Mouse (Mus musculus) mouse embryonic stem cell (cell line): ENCODE data around the gene Hspbp1.

Experiments used
- in situ Hi-C, 2 experiments: fragments of 300-500 bp; cut with MboI; formaldehyde crosslinking; loops; 1 replicate in 1 of 2; 3 replicates in 1 of 2; pipeline ENCODE4 v1.14.3; 2019 to 2020; ENCODE audit warnings: low sequenced_read_pairs in 2 of 2, low pct_unique_long_range_greater_than_20kb in 1 of 2, mixed read lengths in 1 of 2; ENCODE audit not compliant: unreplicated experiment in 1 of 2

Hspbp1 gene

GRCm38 (mm10) chr7:4684632-4685417 lies at the start of gene Hspbp1:
Hspbp1 (minus strand) TSS chr7:4685068.
- in situ Hi-C loops = no loop called here

- in situ Hi-C loops = no loop called here
Measured at GRCm38 (mm10) chr7:4732968-4733392, 48.1 kb upstream of the Hspbp1 start.

- in situ Hi-C loops = no loop called here
Measured at GRCm38 (mm10) chr7:4731090-4731489, 46.2 kb upstream of the Hspbp1 start.

GRCm38 (mm10) chr7:4725169-4725568 lies 40.3 kb upstream of the Hspbp1 start, which contains the start of gene Tmem150b:
Tmem150b (minus strand) TSS chr7:4725249.
- in situ Hi-C loops = no loop called here

- in situ Hi-C loops = no loop called here
Measured at GRCm38 (mm10) chr7:4724359-4724758, 39.5 kb upstream of the Hspbp1 start.

GRCm38 (mm10) chr7:4723508-4723907 lies 38.6 kb upstream of the Hspbp1 start:
- in situ Hi-C loops = no loop called here

- in situ Hi-C loops = no loop called here
Measured at GRCm38 (mm10) chr7:4719276-4719675, 34.4 kb upstream of the Hspbp1 start.

- in situ Hi-C loops = no loop called here
Measured at GRCm38 (mm10) chr7:4716955-4717354, 32.1 kb upstream of the Hspbp1 start.

GRCm38 (mm10) chr7:4712594-4712993 lies 27.7 kb upstream of the Hspbp1 start:
- in situ Hi-C loops = no loop called here

GRCm38 (mm10) chr7:4705098-4705497 lies 20.2 kb upstream of the Hspbp1 start:
- in situ Hi-C loops = no loop called here

GRCm38 (mm10) chr7:4703195-4703594 lies 18.3 kb upstream of the Hspbp1 start:
- in situ Hi-C loops = no loop called here

GRCm38 (mm10) chr7:4702334-4702733 lies 17.5 kb upstream of the Hspbp1 start:
- in situ Hi-C loops = no loop called here

- in situ Hi-C loops = no loop called here
Measured at GRCm38 (mm10) chr7:4693004-4693403, 8.1 kb upstream of the Hspbp1 start.

GRCm38 (mm10) chr7:4690951-4691653 lies 6.2 kb upstream of the Hspbp1 start:
- in situ Hi-C loops = no loop called here

- in situ Hi-C loops = no loop called here
Measured at GRCm38 (mm10) chr7:4690387-4690786, 5.5 kb upstream of the Hspbp1 start, which contains the start of gene Brsk1. Brsk1 (plus strand) TSS chr7:4690604.

GRCm38 (mm10) chr7:4684203-4684602 lies 665 bp downstream of the Hspbp1 start:
- in situ Hi-C loops = no loop called here

- in situ Hi-C loops = no loop called here
Measured at GRCm38 (mm10) chr7:4683307-4683706, 1.6 kb downstream of the Hspbp1 start.

GRCm38 (mm10) chr7:4675200-4675599 lies 9.7 kb downstream of the Hspbp1 start:
- in situ Hi-C loops = no loop called here

GRCm38 (mm10) chr7:4674114-4674731 lies 10.6 kb downstream of the Hspbp1 start:
- in situ Hi-C loops = no loop called here
